Mouse (Mus musculus) kidney, postnatal 36 days (tissue): ENCODE results near the gene Cactin.

Experiments used
- DNase-seq, 2 experiments: peaks; one replicate each; pipeline ENCODE4 v3.0.0; 2021 to 2022; ENCODE audit warnings: mixed read lengths in 2 of 2

The Cactin gene

DNA sequence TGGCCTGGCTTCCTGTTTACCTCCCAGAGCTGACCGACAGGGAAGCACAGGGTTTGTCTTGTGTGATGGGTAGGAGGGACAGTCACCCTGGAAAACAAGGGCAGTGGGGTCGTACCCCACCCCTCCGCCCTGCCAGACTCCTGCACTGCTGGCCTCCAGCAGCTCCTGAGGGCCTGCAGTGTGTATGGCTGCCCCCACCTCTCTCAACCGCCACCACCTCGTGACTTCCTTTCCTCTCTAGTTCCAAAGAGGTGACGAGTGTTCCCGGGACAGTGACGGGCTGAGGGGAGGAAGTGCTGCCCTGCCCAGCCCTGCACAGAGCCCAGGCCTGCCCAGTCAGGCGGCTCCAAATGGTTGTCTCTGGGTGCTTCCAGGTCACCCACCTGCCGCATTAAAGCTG, 23.1 kb upstream of the Cactin start:
- DNase-seq: peak; percentile 78 to 84

- DNase-seq: no peak
Observed at GRCm38 (mm10) chr10:81298369-81299100, 22.4 kb upstream of the Cactin start.

DNA sequence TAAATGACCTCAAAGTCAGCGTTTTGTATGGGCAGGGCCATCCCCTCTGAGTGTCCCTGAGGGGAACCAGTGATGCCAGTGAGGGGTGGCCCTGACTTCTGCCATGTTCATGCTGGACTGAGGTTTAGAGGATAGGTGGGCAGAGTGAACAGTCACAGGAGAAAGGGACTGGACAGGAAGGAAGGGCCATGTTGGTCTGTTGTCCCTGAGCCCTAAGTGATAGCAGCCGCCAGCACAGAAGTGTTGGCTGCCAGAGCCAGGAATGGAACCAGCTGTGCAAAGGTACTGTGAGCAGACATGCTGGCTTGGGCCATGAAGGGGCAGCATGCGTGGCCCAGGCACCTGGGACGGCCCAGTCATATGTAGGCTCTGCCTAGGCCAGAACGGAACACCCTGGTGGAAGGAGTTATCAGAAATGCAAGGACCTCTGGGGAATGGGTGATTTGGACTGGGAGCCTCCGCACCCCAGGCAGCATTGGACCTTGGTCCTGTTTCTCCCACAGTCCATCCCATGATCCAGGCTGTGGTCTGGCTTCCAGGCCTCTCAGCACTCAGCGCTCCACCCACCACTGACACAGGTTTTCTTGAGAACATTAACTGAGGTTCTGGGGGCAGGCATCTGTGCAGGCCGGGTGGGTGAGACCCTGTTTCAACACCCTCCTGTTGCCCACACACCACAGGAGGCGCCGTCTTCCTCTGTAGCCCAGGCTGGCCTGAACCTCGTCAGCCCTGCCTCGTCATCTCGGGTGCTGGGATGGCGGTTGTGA, 21.1 kb upstream of the Cactin start:
- DNase-seq: peak; percentile 79 to 83

- peak; percentile 75 to 89 for DNase-seq
Observed at GRCm38 (mm10) chr10:81300352-81300907, 20.5 kb upstream of the Cactin start.

- DNase-seq: no peak
Observed at GRCm38 (mm10) chr10:81301321-81301720, 19.6 kb upstream of the Cactin start.

- peak in 1 of 2 experiments; percentile 62 for DNase-seq
Observed at GRCm38 (mm10) chr10:81302288-81302687, 18.6 kb upstream of the Cactin start.

DNA sequence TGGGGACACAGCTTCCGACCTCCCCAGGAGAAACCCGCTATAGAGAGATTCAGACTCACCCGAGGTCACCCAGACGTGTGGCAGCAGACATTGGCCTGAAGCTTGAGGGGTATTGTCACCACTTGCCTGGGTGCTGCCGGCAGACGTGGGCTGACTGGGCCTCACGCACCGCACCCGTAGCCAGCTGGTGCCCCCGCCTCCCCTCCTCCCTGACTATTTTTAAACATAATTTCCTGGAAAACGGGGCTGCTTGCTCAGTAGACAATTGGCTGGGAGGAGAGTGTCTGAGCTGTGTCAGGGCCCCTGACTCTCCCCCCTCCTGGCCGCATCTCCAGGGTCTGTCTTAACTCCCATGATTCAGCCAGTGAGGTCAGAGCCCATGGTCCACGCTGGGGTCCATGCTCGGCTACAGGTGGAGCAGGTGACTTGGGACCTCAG, 18.1 kb upstream of the Cactin start:
- DNase-seq: peak in 1 of 2 experiments; percentile 55

GRCm38 (mm10) chr10:81303258-81303657, 17.6 kb upstream of the Cactin start:
- DNase-seq: no peak

GRCm38 (mm10) chr10:81303761-81304160, 17.1 kb upstream of the Cactin start:
- DNase-seq: no peak

GRCm38 (mm10) chr10:81304597-81305238, 16.2 kb upstream of the Cactin start:
- DNase-seq: peak in 1 of 2 experiments; percentile 74

- DNase-seq: no peak
Observed at GRCm38 (mm10) chr10:81305663-81306062, 15.2 kb upstream of the Cactin start.

DNA sequence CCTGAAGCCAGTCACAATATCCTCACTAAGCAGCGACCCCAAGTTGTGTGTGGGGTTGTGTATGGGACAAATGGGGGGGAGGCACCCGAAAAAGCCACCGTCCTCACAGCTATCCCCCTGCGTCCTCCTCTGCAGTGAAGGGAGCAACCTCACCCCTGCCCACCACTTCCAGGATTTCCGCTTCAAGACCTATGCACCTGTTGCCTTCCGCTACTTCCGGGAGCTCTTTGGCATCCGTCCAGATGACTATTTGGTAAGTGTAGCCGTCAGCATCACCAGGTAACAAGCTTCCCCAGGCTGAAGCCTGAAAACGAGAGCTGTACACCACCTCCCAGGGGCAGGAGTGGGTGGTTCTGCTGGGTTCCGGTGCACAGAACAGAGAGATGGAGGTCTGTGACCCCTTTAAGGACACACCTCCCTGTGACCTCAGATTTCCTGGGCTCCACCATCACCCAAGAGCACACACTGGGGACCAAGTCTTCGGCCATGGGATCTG, 14.7 kb upstream of the Cactin start:
- no peak for DNase-seq

DNA sequence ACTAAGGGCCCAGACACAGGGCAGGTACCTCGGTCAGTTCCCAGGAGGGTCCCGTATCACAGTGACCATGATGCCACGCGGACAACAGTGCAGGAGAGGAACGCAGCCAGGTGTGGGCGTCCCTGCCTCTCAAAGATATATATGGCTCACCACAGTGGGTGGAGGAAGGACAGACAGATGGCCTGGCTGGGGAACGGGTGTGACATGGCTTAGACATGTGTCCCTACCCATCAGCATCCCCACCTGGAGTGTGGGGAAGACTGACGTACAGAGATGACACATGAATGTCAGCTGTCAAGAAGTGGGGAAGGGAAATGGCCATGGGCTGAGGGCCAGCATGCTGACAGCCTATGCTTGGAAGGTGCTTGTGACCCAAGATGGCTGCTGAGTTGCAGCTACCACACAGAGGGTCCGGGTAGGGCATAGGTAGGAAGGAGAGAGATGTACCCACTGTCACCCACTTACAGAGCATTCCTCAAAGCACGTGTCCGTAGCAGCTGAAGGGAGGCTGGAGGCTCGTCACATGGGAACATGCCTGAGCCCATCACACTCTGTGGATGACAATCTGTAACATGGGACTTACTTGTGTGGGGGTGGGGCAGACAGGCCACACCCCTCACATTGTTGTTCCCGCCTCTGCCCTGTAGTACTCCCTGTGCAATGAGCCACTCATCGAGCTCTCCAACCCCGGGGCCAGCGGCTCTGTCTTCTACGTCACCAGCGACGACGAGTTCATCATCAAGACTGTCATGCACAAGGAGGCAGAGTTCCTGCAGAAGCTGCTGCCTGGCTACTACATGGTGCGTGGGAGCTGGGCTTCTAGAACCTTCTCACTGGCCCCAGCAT, 13.8 kb upstream of the Cactin start:
- DNase-seq: no peak

GRCm38 (mm10) chr10:81309571-81309970, 11.3 kb upstream of the Cactin start:
- no peak for DNase-seq

GRCm38 (mm10) chr10:81313581-81313980, 7.3 kb upstream of the Cactin start:
- DNase-seq: no peak

DNA sequence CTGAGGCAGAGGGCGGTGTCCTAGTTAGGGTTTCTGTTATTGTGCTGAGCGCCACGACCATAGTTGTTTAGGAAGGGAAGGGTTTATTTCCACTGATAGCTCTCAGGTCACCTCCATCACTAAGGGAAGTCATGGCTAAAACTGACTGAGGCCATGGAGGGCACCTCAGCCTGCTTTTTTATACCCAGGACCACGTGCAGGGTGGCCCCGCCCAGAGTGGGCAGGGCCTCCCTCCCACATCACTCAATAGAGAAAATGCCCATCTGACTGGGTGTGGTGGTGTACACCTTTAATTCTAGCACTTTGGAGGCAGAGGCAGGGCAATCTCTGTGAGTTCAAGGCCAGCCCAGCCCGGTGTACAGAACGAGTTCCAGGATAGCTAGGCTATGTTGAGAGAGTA, 6.7 kb upstream of the Cactin start:
- no peak for DNase-seq

DNA sequence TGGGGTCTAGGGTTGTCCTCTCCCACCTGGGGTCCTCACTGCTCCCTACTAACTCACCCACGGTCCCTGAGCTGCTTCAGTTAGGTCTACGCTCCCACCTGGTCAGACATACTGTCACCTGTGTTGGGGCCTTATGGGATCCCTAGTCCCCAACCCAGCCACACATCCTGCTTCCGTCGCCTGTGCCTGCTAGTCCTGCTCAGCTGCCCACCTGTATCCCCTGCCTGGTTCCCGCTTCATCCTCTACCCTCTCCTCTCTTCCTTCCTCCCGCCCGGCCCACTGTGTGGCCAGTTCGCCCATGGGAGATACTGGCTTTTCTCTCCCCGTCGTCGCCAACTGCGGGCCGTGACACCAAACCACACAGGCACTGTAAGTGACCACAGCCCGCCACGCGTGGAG, 5.3 kb upstream of the Cactin start:
- DNase-seq: no peak

DNA sequence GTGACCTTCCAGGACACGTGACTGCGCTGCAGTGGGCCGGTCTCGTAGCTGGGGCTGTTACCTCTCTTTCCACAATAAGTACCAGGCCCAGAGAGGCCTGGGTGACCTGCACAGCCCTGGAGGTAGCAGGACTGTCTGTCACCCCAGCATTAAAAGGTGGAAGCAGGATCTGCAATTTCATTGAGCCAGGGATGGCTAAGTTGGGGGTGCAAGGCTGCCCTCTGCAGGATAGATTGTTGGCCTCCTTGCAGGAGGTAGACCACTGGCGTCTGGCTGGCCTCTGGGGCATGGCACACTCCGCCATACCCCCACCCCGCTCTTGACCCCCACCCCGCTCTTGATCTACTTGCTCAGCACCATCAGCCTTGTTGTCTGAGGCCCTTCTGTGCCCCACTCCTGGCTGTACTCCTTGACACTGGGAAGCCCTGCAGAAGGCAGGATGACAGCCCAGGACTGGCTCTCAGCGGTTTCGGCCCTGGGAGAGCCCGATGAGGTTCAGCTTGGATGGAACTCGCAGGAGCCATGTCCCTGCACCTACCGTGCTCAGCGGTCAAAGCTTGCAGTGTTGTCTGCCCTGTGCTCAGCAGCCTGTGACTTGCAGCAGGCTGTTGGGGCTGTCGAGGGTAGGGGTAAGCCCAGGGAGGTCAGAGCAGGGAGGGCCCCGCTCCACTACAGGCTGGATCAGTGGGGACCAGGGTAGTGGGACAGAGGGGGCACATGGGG, 4.4 kb upstream of the Cactin start:
- peak in 1 of 2 experiments; percentile 69 for DNase-seq

DNA sequence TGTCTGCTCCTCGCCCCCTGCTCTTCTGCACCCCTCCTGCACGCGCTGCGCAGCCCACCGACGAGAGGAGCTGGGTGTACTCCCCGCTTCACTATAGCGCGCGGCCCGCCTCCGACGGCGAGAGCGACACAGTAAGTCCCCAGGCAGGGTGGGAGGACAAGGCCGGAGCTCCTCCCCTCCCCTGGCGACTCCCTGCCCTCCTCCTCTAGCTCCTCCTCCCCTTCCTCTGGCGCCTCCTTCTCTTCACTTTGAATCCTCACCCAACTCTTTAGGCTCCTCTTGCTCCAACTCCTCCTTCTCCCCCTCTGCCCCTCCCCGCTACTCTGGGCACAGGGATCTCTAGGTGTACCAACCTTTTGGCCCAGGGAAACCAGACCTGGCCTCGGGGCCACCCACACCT, 3.6 kb upstream of the Cactin start:
- peak; percentile 75 to 80 for DNase-seq

GRCm38 (mm10) chr10:81318589-81319329, 2.1 kb upstream of the Cactin start:
- DNase-seq: peak in 1 of 2 experiments; percentile 63

- peak in 1 of 2 experiments; percentile 52 for DNase-seq
Observed at GRCm38 (mm10) chr10:81319330-81319699, 1.6 kb upstream of the Cactin start.
